Mouse (Mus musculus) G1E (cell line): Measurements from ENCODE around the gene Icos. TPM values are rescaled to one million over a fixed set of nuclear protein-coding genes. Genes with fewer than 3 reads are reported as not detected.

Experiments
- ATAC-seq: 2 replicates; pipeline ENCODE4 v1.8.0; 2016; ENCODE audit warnings: mild to moderate bottlenecking; ENCODE audit not compliant: insufficient number of reproducible peaks, poor library complexity, low FRiP score, severe bottlenecking; ENCODE audit errors: extremely low read depth
- DNase-seq: peaks from one replicate; pipeline ENCODE4 v3.0.0; 2012; ENCODE audit warnings: low spot score
- H3K27me3 ChIP-seq: 2 replicates; pipeline ENCODE4 v1.6.1; 2012; ENCODE audit warnings: mild to moderate bottlenecking, low read length, inconsistent platforms; ENCODE audit not compliant: insufficient read depth
- H3K36me3 ChIP-seq: replicated peaks from 2 replicates; pipeline ENCODE3; 2012; ENCODE audit warnings: mild to moderate bottlenecking, inconsistent platforms
- H3K4me1 ChIP-seq: 2 replicates; pipeline ENCODE4 v1.6.1; 2012; ENCODE audit warnings: low read depth, low read length, inconsistent platforms, mixed read lengths; ENCODE audit not compliant: insufficient read depth
- H3K4me3 ChIP-seq: 2 replicates; pipeline ENCODE4 v1.5.1; 2012; ENCODE audit warnings: low read depth, mild to moderate bottlenecking, inconsistent platforms, low read length, moderate library complexity, mixed read lengths
- H3K9me3 ChIP-seq: replicated peaks from 2 replicates; pipeline ENCODE4 v1.6.1; 2012; ENCODE audit warnings: inconsistent platforms
- CTCF ChIP-seq: IDR thresholded peaks from 2 replicates; pipeline ENCODE4 v1.5.1; 2012; ENCODE audit warnings: low read depth, low read length, inconsistent platforms, mixed read lengths
- GATA1 ChIP-seq: IDR thresholded peaks from 2 replicates; pipeline ENCODE4 v1.6.1; 2012; ENCODE audit warnings: borderline replicate concordance, low read length, inconsistent platforms, mixed read lengths
- GATA2 ChIP-seq: IDR thresholded peaks from 2 replicates; pipeline ENCODE4 v1.6.1; 2012; ENCODE audit warnings: low read depth, low read length, inconsistent platforms, borderline replicate concordance
- POLR2AphosphoS5 ChIP-seq: IDR thresholded peaks from 2 replicates; pipeline ENCODE4 v1.6.1; 2012; ENCODE audit warnings: low read depth, low read length, inconsistent platforms; ENCODE audit not compliant: insufficient replicate concordance
- TAL1 ChIP-seq: conservative IDR thresholded peaks from 2 replicates; pipeline ENCODE4 v1.6.1; 2012; ENCODE audit warnings: low read depth, low read length, inconsistent platforms, mixed read lengths
- polyA plus RNA-seq: library from polyadenylated mRNA; stranded (reverse); fragments of >175 nt; gene quantifications from 2 replicates; pipeline ENCODE4 v1.2.3, GENCODE M21; 2012
- total RNA-seq, 2 experiments: library from RNA; stranded (forward) in 1 of 2; stranded (reverse) in 1 of 2; fragments of 200-1000 nt in 1 of 2; fragments of >200 nt in 1 of 2; fragmentation: Nextera tagmentation in 1 of 2; gene quantifications; 2 replicates each; pipeline ENCODE4 v1.2.3; 2014 to 2017

The Icos gene
- total and polyA plus RNA-seq, 3 experiments: 0.33 TPM; not detected in 2

DNA sequence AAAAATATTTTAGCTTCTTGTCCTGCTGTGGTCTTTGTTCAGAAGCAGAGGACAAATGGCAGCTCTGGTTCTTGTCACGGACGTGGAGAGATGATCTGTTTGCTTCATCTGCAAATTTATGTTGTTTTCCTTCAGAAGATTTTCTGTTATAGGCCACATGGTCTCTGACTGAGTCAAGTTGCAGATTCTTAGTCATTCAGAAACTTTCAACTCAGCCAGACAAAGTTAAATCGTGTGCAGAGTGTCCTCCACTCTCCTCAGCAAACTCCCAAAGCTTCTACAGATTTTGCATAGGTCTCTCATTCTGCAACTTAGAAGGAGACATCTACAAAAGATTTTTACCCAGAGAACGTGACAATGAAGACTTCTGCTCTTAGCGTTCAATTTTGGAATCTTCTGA is 49.0 kb downstream of the Icos start:
- no peak for ATAC-seq
- Histone ChIP-seq H3K4me3 (no peak overlapping the region), H3K4me1 (no peaks in the 10 kb centered on the region), H3K9me3 (no peaks in the 10 kb centered on the region), H3K36me3 (no peaks in the 10 kb centered on the region), H3K27me3 (peaks cover 5% of the 10 kb centered on the region)
- TF ChIP-seq CTCF (no peak), POLR2AphosphoS5 (no peak), TAL1 (no peak), GATA1 (no peak), GATA2 (no peak)
- DNase-seq: no peak

DNA sequence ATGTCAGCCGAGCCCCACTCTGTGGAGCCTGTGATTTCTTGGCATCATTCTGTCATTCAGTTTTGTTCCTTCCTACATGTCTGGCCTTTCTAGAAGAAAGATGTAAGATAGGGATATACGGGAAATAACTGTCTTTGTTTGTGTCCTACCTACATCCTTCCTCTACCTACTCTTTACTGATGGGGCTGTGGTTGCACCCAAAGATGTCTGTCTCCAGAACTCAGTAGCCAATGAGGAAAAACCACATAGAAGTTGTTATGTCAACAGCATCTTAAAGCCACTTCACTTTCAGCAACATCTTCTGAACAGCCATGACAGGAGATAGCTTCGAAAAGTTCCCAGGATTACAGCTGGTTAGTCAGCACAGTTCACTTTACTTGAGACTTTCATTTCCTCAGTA is 49.8 kb downstream of the Icos start:
- no peak for ATAC-seq
- TF ChIP-seq TAL1 (no peak), GATA2 (no peak), CTCF (no peak), GATA1 (no peak), POLR2AphosphoS5 (no peak)
- H3K36me3 ChIP-seq: no peaks in the 10 kb centered on the region
- H3K9me3 ChIP-seq: no peaks in the 10 kb centered on the region
- H3K4me1 ChIP-seq: no peaks in the 10 kb centered on the region
- H3K27me3 ChIP-seq: peaks cover 5% of the 10 kb centered on the region
- no peak for DNase-seq
- no peak overlapping the region for H3K4me3 ChIP-seq

DNA sequence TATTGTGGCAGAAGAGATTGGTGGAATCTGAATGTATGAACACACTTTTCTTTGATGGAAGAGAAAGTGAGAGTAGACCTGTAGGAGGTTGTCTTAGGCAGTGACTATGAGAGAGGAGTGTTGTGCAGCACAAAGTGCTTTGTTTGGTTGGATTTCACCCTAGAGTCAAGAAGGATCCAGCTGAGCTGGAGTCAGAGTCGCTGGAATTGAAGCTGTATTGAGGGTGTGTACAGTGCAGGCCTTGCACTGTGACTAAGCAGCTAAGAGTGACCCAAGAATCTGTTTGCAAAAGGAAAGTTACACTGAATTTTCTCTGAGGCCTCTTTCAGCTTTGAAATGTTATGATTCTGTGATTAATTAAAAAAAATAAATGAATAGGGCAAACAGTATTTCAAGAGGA is 52.2 kb downstream of the Icos start:
- Histone ChIP-seq H3K9me3 (no peaks in the 10 kb centered on the region), H3K36me3 (no peaks in the 10 kb centered on the region), H3K4me3 (no peak overlapping the region), H3K27me3 (peaks cover 5% of the 10 kb centered on the region), H3K4me1 (no peaks in the 10 kb centered on the region)
- no peak for TF ChIP-seq POLR2AphosphoS5
- TF ChIP-seq GATA2: no peak
- TF ChIP-seq CTCF: no peak
- TF ChIP-seq TAL1: no peak
- no peak for TF ChIP-seq GATA1
- DNase-seq (no peak), ATAC-seq (no peak)

DNA sequence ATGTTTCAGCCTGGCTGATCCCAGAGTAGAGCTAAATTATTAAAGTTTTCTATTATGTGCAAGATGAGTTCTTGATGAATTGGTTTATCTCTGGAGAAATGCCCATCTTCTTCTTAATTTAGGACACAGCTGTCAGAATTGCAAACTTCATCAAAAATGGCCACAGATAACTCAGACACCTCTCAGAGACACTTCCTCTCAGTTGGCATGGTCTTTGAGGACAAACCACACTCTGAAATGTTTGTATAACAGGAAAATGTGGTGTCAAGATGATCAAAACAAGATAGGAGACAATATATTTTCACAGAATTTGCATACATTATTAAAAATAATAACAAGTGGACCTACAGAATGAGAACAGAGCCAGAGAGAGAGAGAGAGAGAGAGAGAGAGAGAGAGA is 52.8 kb downstream of the Icos start:
- Histone ChIP-seq H3K36me3 (no peaks in the 10 kb centered on the region), H3K4me3 (no peak overlapping the region), H3K4me1 (no peaks in the 10 kb centered on the region), H3K9me3 (no peaks in the 10 kb centered on the region), H3K27me3 (peaks cover 3% of the 10 kb centered on the region; the same call in 1 of the 2 replicates)
- TF ChIP-seq POLR2AphosphoS5 (no peak), GATA2 (no peak), CTCF (no peak), GATA1 (no peak), TAL1 (no peak)
- ATAC-seq (no peak), DNase-seq (no peak)

DNA sequence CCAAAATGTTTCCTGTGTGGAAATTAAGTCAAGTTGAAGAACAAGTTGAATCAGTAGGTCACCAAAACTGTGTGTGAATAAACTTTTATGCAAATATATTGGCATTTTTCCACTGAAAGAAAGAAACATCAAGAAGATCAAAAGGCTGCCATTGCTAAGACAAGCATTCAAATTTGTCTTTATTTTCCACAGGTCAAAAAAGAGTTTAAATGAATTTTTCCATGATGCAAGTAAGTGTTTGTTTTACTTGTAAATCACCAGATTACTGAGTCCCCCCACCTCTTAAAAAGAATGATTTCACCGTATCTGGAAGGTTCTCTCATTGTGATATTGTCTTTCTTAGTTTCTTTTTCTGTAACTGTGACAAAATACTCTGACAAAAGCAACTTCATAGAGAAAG is 57.5 kb downstream of the Icos start:
- no peaks in the 10 kb centered on the region for H3K4me1 ChIP-seq
- H3K4me3 ChIP-seq: no peak overlapping the region
- H3K9me3 ChIP-seq: no peaks in the 10 kb centered on the region
- TF ChIP-seq CTCF: no peak
- no peak for TF ChIP-seq GATA2
- no peak for TF ChIP-seq TAL1
- no peak for TF ChIP-seq GATA1
- TF ChIP-seq POLR2AphosphoS5: no peak
- 0 out of 2 replicates have a peak, but pooled peaks cover 2% of the 10 kb centered on the region for H3K27me3 ChIP-seq
- no peak for DNase-seq
- no peak for ATAC-seq
- no peaks in the 10 kb centered on the region for H3K36me3 ChIP-seq

DNA sequence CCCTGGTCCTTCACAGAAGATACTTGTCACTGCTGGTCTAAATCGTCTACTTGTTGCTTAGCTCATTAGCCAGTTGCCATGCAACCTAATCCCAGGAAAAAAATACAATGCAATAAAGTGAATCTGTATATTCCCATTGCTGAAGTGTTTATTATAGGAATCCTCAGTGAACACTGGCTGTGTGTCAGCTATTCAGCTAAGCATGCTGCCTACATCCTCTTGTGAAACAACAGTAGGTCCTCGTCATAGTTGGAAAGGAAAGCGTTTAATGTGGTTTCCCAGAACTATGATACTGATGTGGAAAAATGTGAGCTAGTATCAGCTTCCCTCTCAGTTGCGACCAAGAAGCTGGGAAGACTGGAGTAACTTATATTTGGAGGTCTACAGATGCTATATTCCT is 60.5 kb downstream of the Icos start:
- ATAC-seq (no peak), DNase-seq (no peak)
- Histone ChIP-seq H3K4me3 (no peak overlapping the region), H3K36me3 (no peaks in the 10 kb centered on the region), H3K9me3 (no peaks in the 10 kb centered on the region), H3K4me1 (no peaks in the 10 kb centered on the region), H3K27me3 (peaks cover 2% of the 10 kb centered on the region; the same call in 1 of the 2 replicates)
- TF ChIP-seq CTCF (no peak), GATA1 (no peak), GATA2 (no peak), TAL1 (no peak), POLR2AphosphoS5 (no peak)
